Mouse (Mus musculus) stomach, embryonic 16.5 days (tissue): ENCODE data around the gene H2al1c. TPM values are rescaled to one million over a fixed set of nuclear protein-coding genes. Genes with fewer than 3 reads are reported as not detected.
"Not testable (repeated sequence)": the region's sequence is repeated elsewhere in the genome, so short reads cannot be mapped to it uniquely, and the experiment has no call there.

ENCODE experiments used
- ATAC-seq: fragments of 200-750 bp; cut with Nextera tagmentation; 2 replicates; pipeline ENCODE4 v1.8.0; 2017; ENCODE audit warnings: moderate number of reproducible peaks, moderate TSS enrichment; ENCODE audit not compliant: insufficient read depth, low FRiP score
- H3K27ac ChIP-seq: fragments of 300-500 bp; sonication (generic); 2 replicates; pipeline ENCODE4 v1.5.1; 2014; ENCODE audit warnings: low read length
- H3K27me3 ChIP-seq: fragments of 300-500 bp; sonication (generic); 2 replicates; pipeline ENCODE4 v1.6.1; 2014; ENCODE audit warnings: low read length, control low read depth, mixed read lengths; ENCODE audit not compliant: control insufficient read depth, insufficient read depth
- H3K36me3 ChIP-seq: fragments of 300-500 bp; sonication (generic); 2 replicates; pipeline ENCODE4 v1.6.1; 2014; ENCODE audit warnings: low read length; ENCODE audit not compliant: control insufficient read depth, insufficient read depth
- H3K4me1 ChIP-seq: fragments of 300-500 bp; sonication (generic); 2 replicates; pipeline ENCODE4 v1.6.1; 2014; ENCODE audit warnings: low read length, control low read depth, mixed read lengths; ENCODE audit not compliant: control insufficient read depth, insufficient read depth
- H3K4me2 ChIP-seq: fragments of 300-500 bp; sonication (generic); 2 replicates; pipeline ENCODE4 v1.6.1; 2014; ENCODE audit warnings: low read depth, low read length, mixed read lengths
- H3K4me3 ChIP-seq: fragments of 300-500 bp; sonication (generic); replicated peaks from 2 replicates; pipeline ENCODE4 v1.5.1; 2014; ENCODE audit warnings: mild to moderate bottlenecking, low read length
- H3K9ac ChIP-seq: fragments of 300-500 bp; sonication (generic); 2 replicates; pipeline ENCODE4 v1.6.1; 2014; ENCODE audit warnings: low read length
- H3K9me3 ChIP-seq: fragments of 300-500 bp; sonication (generic); replicated peaks from 2 replicates; pipeline ENCODE4 v1.6.1; 2016; ENCODE audit warnings: low read length, control low read depth; ENCODE audit not compliant: control insufficient read depth
- WGBS: fragments of 180-500 bp; shearing (Covaris S2); extraction: QIAGEN DNeasy Blood & Tissue Kit; methylation state at CpG from one replicate; pipeline ENCODE4 v1.1.7; 2014; 5-methylcytosine and 5-hydroxymethylcytosine counted together
- polyA plus RNA-seq: library from polyadenylated mRNA; unstranded; fragments of >200 nt; fragmentation: Nextera tagmentation; extraction: Ambion mirVana; gene quantifications from 2 replicates; pipeline ENCODE4 v1.2.1, GENCODE M21; 2015

The H2al1c gene
- not detected in 2 replicates for polyA plus RNA-seq

GRCm38 (mm10) chrX:11305355-11305754 lies at the start of gene H2al1c:
Gene H2al1c (plus strand): TSS chrX:11305655.
- H3K4me2 ChIP-seq, H3K9ac ChIP-seq, H3K4me3 ChIP-seq, H3K36me3 ChIP-seq, H3K27ac ChIP-seq, H3K4me1 ChIP-seq, ATAC-seq, H3K27me3 ChIP-seq, H3K9me3 ChIP-seq: not testable (repeated sequence)
- WGBS: 82% methylated on average over 1 of the region's 6 CpGs

DNA sequence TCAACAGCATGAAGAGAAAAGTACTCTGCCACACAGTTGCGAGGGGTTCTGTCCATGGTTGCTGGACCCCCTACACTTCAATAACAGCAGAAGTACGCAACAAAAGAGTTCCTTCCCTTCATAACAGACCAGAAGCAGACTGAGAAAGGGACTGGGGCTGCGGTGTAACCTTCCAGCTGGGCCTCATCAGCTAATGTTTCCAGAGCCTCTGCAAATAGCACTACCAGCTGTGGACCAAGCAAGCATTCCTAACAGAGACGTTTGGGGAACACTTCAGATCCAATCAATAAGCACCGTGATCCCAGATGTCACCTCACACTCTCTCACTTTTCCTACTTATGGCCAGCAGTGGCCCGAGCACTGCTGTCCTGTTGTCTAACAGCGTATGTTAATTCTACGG lies 40.5 kb upstream of the H2al1c start:
- H3K36me3 ChIP-seq: no peaks in the 10 kb centered on the region
- H3K4me2 ChIP-seq: no peak overlapping the region
- 52% methylated on average over 8 of the region's 8 CpGs for WGBS
- ATAC-seq: no peak
- no peaks in the 10 kb centered on the region for H3K9me3 ChIP-seq
- no peak overlapping the region for H3K27ac ChIP-seq
- no peaks in the 10 kb centered on the region for H3K4me1 ChIP-seq
- no peak overlapping the region for H3K9ac ChIP-seq
- H3K27me3 ChIP-seq: no peaks in the 10 kb centered on the region; the same call in 1 of the 2 replicates
- H3K4me3 ChIP-seq: no peak overlapping the region

DNA sequence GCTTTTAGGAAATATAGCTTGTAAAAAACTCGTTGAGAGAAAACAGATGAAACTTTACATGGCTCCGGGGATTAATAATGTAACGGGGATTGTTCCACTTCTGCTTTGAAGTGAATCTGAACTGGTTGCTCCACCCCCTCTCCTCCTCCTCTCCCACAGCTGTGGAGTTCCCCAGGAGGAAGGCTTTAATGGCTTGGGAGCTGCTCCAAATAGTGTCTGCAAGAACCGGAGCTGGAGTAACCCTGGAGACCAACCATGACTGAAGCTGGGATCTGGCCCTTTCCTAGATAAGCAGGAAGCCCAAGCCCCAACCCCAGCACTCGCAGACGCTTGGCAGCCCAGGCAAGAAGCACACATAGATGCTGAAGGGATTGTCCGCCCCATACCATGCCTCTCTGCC lies 37.7 kb upstream of the H2al1c start:
- Histone ChIP-seq H3K9ac (no peak overlapping the region), H3K4me3 (no peak overlapping the region), H3K4me1 (no peaks in the 10 kb centered on the region), H3K36me3 (no peaks in the 10 kb centered on the region), H3K4me2 (no peak overlapping the region), H3K9me3 (no peaks in the 10 kb centered on the region), H3K27me3 (peaks cover 5% of the 10 kb centered on the region; the same call in 1 of the 2 replicates), H3K27ac (no peak overlapping the region)
- WGBS: 43% methylated on average over 7 of the region's 7 CpGs
- ATAC-seq: peak; percentile 53; the same call in 1 of the 2 replicates

- Histone ChIP-seq H3K9me3 (no peaks in the 10 kb centered on the region), H3K4me3 (no peak overlapping the region), H3K27me3 (peaks cover 5% of the 10 kb centered on the region; the same call in 1 of the 2 replicates), H3K36me3 (no peaks in the 10 kb centered on the region), H3K9ac (no peak overlapping the region), H3K27ac (no peak overlapping the region), H3K4me1 (no peaks in the 10 kb centered on the region), H3K4me2 (no peak overlapping the region)
- 89% methylated on average over 3 of the region's 3 CpGs for WGBS
- ATAC-seq: no peak
These were observed 36.4 kb upstream of the H2al1c start for GRCm38 (mm10) chrX:11269074-11269473.

- ATAC-seq: no peak
- WGBS: 69% methylated on average over 3 of the region's 3 CpGs
These were observed 32.3 kb upstream of the H2al1c start for GRCm38 (mm10) chrX:11273190-11273589.

GRCm38 (mm10) chrX:11277083-11277482 lies 28.4 kb upstream of the H2al1c start:
- Histone ChIP-seq H3K4me1 (no peaks in the 10 kb centered on the region), H3K4me2 (no peak overlapping the region), H3K27me3 (peaks cover 8% of the 10 kb centered on the region; the same call in 1 of the 2 replicates), H3K36me3 (no peaks in the 10 kb centered on the region), H3K27ac (no peak overlapping the region), H3K9me3 (no peaks in the 10 kb centered on the region), H3K4me3 (no peak overlapping the region), H3K9ac (no peak overlapping the region)
- 62% methylated on average over 6 of the region's 6 CpGs for WGBS
- ATAC-seq: no peak

More at GRCm38 (mm10) chrX:11273190-11273589, 32.3 kb upstream of the H2al1c start:
- Histone ChIP-seq H3K4me3 (no peak overlapping the region), H3K4me2 (no peak overlapping the region), H3K9ac (no peak overlapping the region), H3K4me1 (no peaks in the 10 kb centered on the region), H3K27me3 (peaks cover 8% of the 10 kb centered on the region; the same call in 1 of the 2 replicates), H3K9me3 (no peaks in the 10 kb centered on the region), H3K36me3 (no peaks in the 10 kb centered on the region), H3K27ac (no peak overlapping the region)

GRCm38 (mm10) chrX:11280741-11281140 lies 24.7 kb upstream of the H2al1c start:
- Histone ChIP-seq H3K9ac (no peak overlapping the region), H3K4me1 (no peaks in the 10 kb centered on the region), H3K27me3 (0 out of 2 replicates have a peak, but pooled peaks cover 4% of the 10 kb centered on the region), H3K9me3 (no peaks in the 10 kb centered on the region), H3K36me3 (no peaks in the 10 kb centered on the region), H3K27ac (no peak overlapping the region), H3K4me2 (no peak overlapping the region), H3K4me3 (no peak overlapping the region)
- ATAC-seq: no peak
- WGBS: 52% methylated on average over 2 of the region's 2 CpGs

GRCm38 (mm10) chrX:11288306-11288882 lies 17.1 kb upstream of the H2al1c start:
- Histone ChIP-seq H3K4me1 (no peaks in the 10 kb centered on the region), H3K27ac (no peak overlapping the region), H3K36me3 (no peaks in the 10 kb centered on the region), H3K27me3 (peaks cover 2% of the 10 kb centered on the region), H3K9ac (no peak overlapping the region), H3K4me3 (no peak overlapping the region), H3K4me2 (no peak overlapping the region), H3K9me3 (no peaks in the 10 kb centered on the region)
- no peak for ATAC-seq
- 42% methylated on average over 14 of the region's 14 CpGs for WGBS

GRCm38 (mm10) chrX:11289244-11289643 lies 16.2 kb upstream of the H2al1c start:
- Histone ChIP-seq H3K27me3 (peaks cover 2% of the 10 kb centered on the region), H3K4me2 (no peak overlapping the region), H3K9ac (no peak overlapping the region), H3K9me3 (no peaks in the 10 kb centered on the region), H3K4me1 (no peaks in the 10 kb centered on the region), H3K27ac (no peak overlapping the region), H3K36me3 (no peaks in the 10 kb centered on the region), H3K4me3 (no peak overlapping the region)
- 70% methylated on average over 4 of the region's 4 CpGs for WGBS
- ATAC-seq: no peak
